Mouse (Mus musculus) cortical plate, adult 2 months (tissue): ENCODE measurements at regions not wholly inside any gene's neighbourhood (a gene's known extent, or its start where the extent isn't known, plus 50 kb on each side); places are given as distances from the start of the nearest gene placed in this dataset.

ENCODE experiments used
- CTCF ChIP-seq: fragments of 200-500 bp; IDR thresholded peaks from 2 replicates; pipeline ENCODE4 v1.5.1; 2011; ENCODE audit warnings: mild to moderate bottlenecking, control low read depth, low read length; ENCODE audit not compliant: insufficient read depth; ENCODE audit errors: extremely low read depth
- POLR2A ChIP-seq: fragments of 200-500 bp; IDR thresholded peaks from 2 replicates; pipeline ENCODE4 v1.6.1; 2011; ENCODE audit warnings: mild to moderate bottlenecking, low read length, control low read depth; ENCODE audit not compliant: insufficient read depth; ENCODE audit errors: extremely low read depth

DNA sequence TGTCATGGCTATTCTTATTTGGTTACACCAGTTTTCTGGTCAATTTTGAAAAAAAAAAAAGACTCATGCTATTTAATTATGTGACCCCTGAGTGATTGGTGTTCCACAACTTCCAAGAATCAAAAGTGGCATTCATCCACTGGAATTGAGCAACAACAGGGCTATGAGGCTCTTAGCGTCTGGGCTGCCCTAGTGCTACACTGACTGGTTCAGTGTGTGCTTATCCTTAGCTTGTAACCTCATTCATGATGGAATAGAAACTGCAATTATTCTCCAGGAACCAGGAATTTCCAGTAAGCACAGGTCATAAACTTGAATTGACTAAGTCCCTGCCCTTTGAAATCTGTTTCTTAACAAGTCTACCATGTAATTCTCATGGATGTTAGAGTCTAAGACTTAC is 428.9 kb downstream of the Isl1 start:
- TF ChIP-seq CTCF = no peak
- no peak for TF ChIP-seq POLR2A
